Mouse (Mus musculus) leukemia stem cell, adult 10-12 weeks (primary cell): ENCODE data around the gene Igf2. TPM values are rescaled to one million over a fixed set of nuclear protein-coding genes. Genes with fewer than 3 reads are reported as not detected.

Experiments used
- polyA plus RNA-seq: library from polyadenylated mRNA; stranded (reverse); fragments of >175 nt; gene quantifications from 2 replicates; pipeline ENCODE4 v1.2.3, GENCODE M21; 2012; ENCODE audit warnings: low replicate concordance

Igf2 gene
- polyA plus RNA-seq, result 0.31 TPM in 1 of 2 replicates, not detected in the other

GRCm38 (mm10) chr7:142666659-142667058 is at the start of gene Igf2:
Gene Igf2, minus strand, starts transcription at chr7:142666816.

GRCm38 (mm10) chr7:142669751-142670625 is 3.4 kb upstream of the Igf2 start, which contains the start of gene Gm49394:
Gene Gm49394, minus strand, starts transcription at chr7:142669942.

Other genes starting within 250 kb of the Igf2 start
- gene Syt8, start 232.0 kb downstream of the Igf2 start, polyA plus RNA-seq, result 0.28 TPM in 1 of 2 replicates, not detected in the other
- 0.49 TPM in 1 of 2 replicates, not detected in the other for gene Tnni2, start 225.0 kb downstream of the Igf2 start, polyA plus RNA-seq
- gene Lsp1, start 206.0 kb downstream of the Igf2 start, polyA plus RNA-seq, result 86.7 and 86.8 TPM in 2 replicates
- 0.83 TPM in 1 of 2 replicates, not detected in the other for gene Tnnt3, start 168.0 kb downstream of the Igf2 start, polyA plus RNA-seq
- gene Mrpl23, start 134.1 kb downstream of the Igf2 start, polyA plus RNA-seq, result 12.1 and 25.9 TPM in 2 replicates
- gene Gm49394, start 3.1 kb upstream of the Igf2 start, polyA plus RNA-seq, result not detected in 2 replicates
- gene Ins2, start 76.6 kb upstream of the Igf2 start, polyA plus RNA-seq, result not detected in 2 replicates